Mouse (Mus musculus) embryonic facial prominence, embryonic 15.5 days (tissue): ENCODE results near the gene Znhit3. TPM values are rescaled to one million over a fixed set of nuclear protein-coding genes. Genes with fewer than 3 reads are reported as not detected.
A peak's percentile ranks its signal among the peaks of the same experiment; 100 is the strongest.

Experiments
- ATAC-seq: fragments of 200-750 bp; cut with Nextera tagmentation; 2 replicates; pipeline ENCODE4 v1.8.0; 2017; ENCODE audit warnings: low read depth, moderate TSS enrichment; ENCODE audit not compliant: insufficient number of reproducible peaks, low FRiP score, low TSS enrichment
- H3K27ac ChIP-seq: fragments of 300-500 bp; sonication (generic); replicated peaks from 2 replicates; pipeline ENCODE4 v1.5.1; 2015; ENCODE audit warnings: mild to moderate bottlenecking, inconsistent platforms
- H3K27me3 ChIP-seq: fragments of 300-500 bp; sonication (generic); 2 replicates; pipeline ENCODE4 v1.6.1; 2015; ENCODE audit warnings: inconsistent platforms
- H3K36me3 ChIP-seq: fragments of 300-500 bp; sonication (generic); 2 replicates; pipeline ENCODE4 v1.6.1; 2015; ENCODE audit warnings: mild to moderate bottlenecking, inconsistent platforms
- H3K4me1 ChIP-seq: fragments of 300-500 bp; sonication (generic); 2 replicates; pipeline ENCODE4 v1.6.1; 2015; ENCODE audit warnings: inconsistent platforms
- H3K4me2 ChIP-seq: fragments of 300-500 bp; sonication (generic); replicated peaks from 2 replicates; pipeline ENCODE4 v1.6.1; 2015; ENCODE audit warnings: mild to moderate bottlenecking, inconsistent platforms
- H3K4me3 ChIP-seq: fragments of 300-500 bp; sonication (generic); replicated peaks from 2 replicates; pipeline ENCODE4 v1.5.1; 2015; ENCODE audit warnings: mild to moderate bottlenecking, inconsistent platforms
- H3K9ac ChIP-seq: fragments of 300-500 bp; sonication (generic); 2 replicates; pipeline ENCODE4 v1.6.1; 2015; ENCODE audit warnings: inconsistent platforms
- H3K9me3 ChIP-seq: fragments of 300-500 bp; sonication (generic); replicated peaks from 2 replicates; pipeline ENCODE4 v1.6.1; 2016; ENCODE audit warnings: inconsistent platforms
- WGBS: fragments of 180-500 bp; shearing (Covaris S2); methylation state at CpG from one replicate; pipeline ENCODE4 v1.1.7; 2015; 5-methylcytosine and 5-hydroxymethylcytosine counted together
- polyA plus RNA-seq: library from polyadenylated mRNA; unstranded; fragments of >200 nt; fragmentation: Nextera tagmentation; extraction: Ambion mirVana; gene quantifications from 2 replicates; pipeline ENCODE4 v1.2.1, GENCODE M21; 2015

The Znhit3 gene
- 49.9 and 58.1 TPM in 2 replicates for polyA plus RNA-seq

DNA sequence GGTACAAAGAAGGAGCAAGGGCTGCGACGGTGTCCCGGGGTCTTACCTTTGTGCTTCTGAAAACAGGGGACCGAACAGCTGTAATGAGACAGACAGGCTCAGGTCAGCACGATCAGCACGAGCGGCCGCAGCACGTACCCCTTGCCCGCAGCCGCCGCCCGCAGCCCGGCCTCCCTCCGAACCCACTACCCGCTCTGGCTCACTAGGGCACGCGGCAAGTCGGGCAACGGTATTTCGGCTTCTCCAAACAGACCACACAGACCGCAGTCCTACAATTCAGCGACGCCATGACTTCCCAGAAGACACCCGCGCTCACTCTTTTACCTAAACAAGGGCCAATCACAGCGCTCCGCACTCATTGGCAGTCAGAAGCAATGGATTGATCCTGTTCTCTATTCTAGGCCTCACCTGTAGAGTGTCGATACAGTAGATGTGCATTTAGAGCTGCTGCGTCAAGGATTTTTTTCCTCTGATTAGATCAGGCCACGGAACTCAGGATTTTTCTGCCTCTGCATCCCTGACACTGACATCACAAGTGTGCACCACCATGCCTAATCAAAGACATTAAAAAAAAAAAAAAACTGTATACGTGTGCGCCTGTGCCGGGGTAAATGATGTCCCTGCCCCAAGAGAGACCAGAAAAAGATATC is at the start of gene Znhit3:
Gene Znhit3 (minus strand): TSS at position 314 of the 650 bp plus-strand sequence.
- H3K4me1 ChIP-seq, result peaks cover 24% of the 10 kb centered on the region
- peaks cover 32% of the 10 kb centered on the region for H3K36me3 ChIP-seq
- WGBS, result 2% methylated on average over 34 of the region's 34 CpGs
- H3K9me3 ChIP-seq, result no peaks in the 10 kb centered on the region
- 0 out of 2 replicates have a peak within 1 kb of the TSS, but pooled peaks have one; percentile 18 for H3K27ac ChIP-seq
- H3K4me3 ChIP-seq, result peak within 1 kb of the TSS; percentile 81
- peak within 1 kb of the TSS; percentile 76 for H3K9ac ChIP-seq
- peak within 1 kb of the TSS; percentile 61 for H3K4me2 ChIP-seq
- ATAC-seq, result peak; percentile 87
- H3K27me3 ChIP-seq, result no peaks in the 10 kb centered on the region

DNA sequence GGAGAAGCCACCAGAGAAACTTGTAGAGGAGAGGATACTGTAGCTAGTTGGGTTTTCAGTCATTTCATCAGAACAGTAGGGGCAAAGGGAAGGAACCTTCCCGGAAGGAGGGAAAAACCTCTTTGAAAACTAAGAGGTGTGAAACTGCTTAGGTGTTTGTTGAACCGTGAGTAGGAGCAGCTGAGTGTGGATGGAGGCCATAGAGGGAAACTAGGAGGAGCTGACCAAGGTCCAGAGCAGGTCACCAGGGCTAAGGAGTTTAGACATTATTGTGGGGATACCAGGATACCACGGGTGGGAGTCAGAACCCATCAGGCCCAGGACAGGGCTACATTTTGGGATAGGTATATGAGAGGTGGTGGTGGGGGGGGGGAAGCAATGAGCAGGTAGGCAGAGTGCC is 47.4 kb upstream of the Znhit3 start:
- Histone ChIP-seq H3K27ac (no peak overlapping the region), H3K9me3 (no peaks in the 10 kb centered on the region), H3K4me1 (peaks cover under 1% of the 10 kb centered on the region; the same call in 1 of the 2 replicates), H3K36me3 (no peaks in the 10 kb centered on the region), H3K9ac (no peak overlapping the region), H3K4me2 (no peak overlapping the region), H3K4me3 (no peak overlapping the region), H3K27me3 (peaks cover 18% of the 10 kb centered on the region)
- no peak for ATAC-seq
- WGBS, result 85% methylated on average over 3 of the region's 3 CpGs

DNA sequence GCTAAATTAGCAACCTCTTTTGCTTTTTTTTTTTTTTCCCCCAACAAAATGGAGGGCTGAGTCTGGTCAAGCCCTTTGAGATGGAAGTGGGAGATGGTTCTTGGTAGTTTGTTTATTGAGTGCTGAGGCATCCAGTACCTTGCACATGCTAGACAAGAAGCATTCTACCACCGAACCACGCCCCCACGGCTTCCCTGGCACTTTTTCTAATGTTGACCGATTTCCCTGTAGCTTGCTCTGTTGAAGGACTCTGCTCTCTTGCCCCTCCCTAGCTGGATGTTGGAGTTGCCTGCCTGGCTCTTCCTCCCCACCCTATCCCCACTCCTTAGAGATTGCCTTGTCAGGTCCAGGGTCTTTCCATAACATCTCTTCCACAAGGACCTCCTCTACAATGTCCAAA is 46.4 kb upstream of the Znhit3 start:
- Histone ChIP-seq H3K36me3 (no peaks in the 10 kb centered on the region), H3K27ac (no peak overlapping the region), H3K9me3 (no peaks in the 10 kb centered on the region), H3K4me3 (no peak overlapping the region), H3K9ac (no peak overlapping the region), H3K27me3 (peaks cover 28% of the 10 kb centered on the region), H3K4me1 (peaks cover 10% of the 10 kb centered on the region), H3K4me2 (no peak overlapping the region)
- no peak for ATAC-seq
- WGBS, result 88% methylated on average over 4 of the region's 4 CpGs

DNA sequence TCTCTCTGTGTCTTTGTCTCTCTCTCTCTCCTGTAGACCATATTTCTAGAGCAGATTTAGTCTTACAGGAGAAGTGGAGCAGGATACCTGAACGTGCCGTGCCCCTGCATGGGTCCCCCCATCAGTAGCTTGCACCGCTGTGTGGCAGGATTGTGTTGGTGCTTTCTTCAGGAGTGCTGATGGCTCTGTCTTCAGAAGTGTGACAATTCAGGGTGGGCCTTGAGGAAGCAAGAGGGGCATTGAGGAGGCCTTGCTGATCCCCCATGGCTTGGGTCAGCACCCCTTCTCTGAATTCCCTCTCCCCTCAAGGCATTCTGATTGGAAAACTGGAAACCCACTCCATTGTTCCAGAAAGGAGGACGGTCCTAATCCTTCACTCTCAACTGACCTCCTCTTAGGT is 45.4 kb upstream of the Znhit3 start:
- H3K36me3 ChIP-seq, result no peaks in the 10 kb centered on the region
- ATAC-seq, result no peak
- peaks cover 14% of the 10 kb centered on the region for H3K4me1 ChIP-seq
- H3K27ac ChIP-seq, result no peak overlapping the region
- no peaks in the 10 kb centered on the region for H3K9me3 ChIP-seq
- no peak overlapping the region for H3K4me2 ChIP-seq
- WGBS, result 84% methylated on average over 4 of the region's 4 CpGs
- no peak overlapping the region for H3K4me3 ChIP-seq
- H3K9ac ChIP-seq, result no peak overlapping the region
- H3K27me3 ChIP-seq, result peaks cover 35% of the 10 kb centered on the region

DNA sequence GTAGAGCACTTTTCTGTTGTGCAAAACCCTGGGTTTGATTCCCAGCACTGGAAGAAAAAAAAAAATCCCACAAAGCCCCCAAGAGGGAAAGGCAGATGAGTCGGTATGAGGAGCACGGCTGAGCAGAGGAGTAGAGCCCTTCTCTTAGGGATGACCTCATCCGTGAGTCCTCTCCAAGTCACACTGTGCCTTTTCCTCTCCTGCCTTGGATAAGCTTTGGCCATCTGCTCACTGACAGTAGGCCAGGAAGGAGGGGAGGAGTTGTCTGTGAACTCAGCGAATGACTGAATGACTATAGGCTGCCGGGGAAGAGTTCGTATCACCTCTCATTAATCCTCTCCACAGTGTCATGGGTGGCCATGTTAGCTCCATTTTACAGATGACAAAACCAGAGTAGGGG is 44.6 kb upstream of the Znhit3 start:
- Histone ChIP-seq H3K4me1 (peaks cover 14% of the 10 kb centered on the region), H3K9ac (no peak overlapping the region), H3K36me3 (no peaks in the 10 kb centered on the region), H3K27ac (no peak overlapping the region), H3K4me2 (no peak overlapping the region), H3K9me3 (no peaks in the 10 kb centered on the region), H3K27me3 (peaks cover 43% of the 10 kb centered on the region), H3K4me3 (no peak overlapping the region)
- no peak for ATAC-seq
- 69% methylated on average over 6 of the region's 6 CpGs for WGBS

DNA sequence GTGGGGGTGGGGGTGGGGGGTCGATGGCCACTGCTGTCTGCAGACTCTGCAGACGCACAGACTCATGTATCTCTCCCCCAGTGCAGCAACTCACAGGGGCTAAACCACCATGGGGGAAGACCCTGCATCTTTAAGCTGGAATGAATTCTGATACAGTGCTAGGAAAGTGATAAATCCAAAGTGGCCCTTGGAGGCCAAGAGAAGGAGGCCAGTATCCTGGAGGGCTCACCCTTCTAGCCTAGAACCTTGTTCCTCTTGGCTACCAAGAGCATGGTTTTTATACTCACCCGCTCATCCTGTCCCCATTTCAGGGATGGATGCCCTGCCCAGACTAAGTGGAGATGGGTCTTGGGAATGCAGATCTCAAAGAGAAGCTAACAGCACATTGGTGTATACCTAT is 44.1 kb upstream of the Znhit3 start:
- H3K36me3 ChIP-seq, result no peaks in the 10 kb centered on the region
- H3K9ac ChIP-seq, result no peak overlapping the region
- 26% methylated on average over 3 of the region's 3 CpGs for WGBS
- ATAC-seq, result no peak
- H3K27me3 ChIP-seq, result peaks cover 46% of the 10 kb centered on the region
- H3K4me2 ChIP-seq, result no peak overlapping the region
- H3K4me3 ChIP-seq, result no peak overlapping the region
- no peaks in the 10 kb centered on the region for H3K9me3 ChIP-seq
- H3K27ac ChIP-seq, result no peak overlapping the region
- H3K4me1 ChIP-seq, result peaks cover 14% of the 10 kb centered on the region

DNA sequence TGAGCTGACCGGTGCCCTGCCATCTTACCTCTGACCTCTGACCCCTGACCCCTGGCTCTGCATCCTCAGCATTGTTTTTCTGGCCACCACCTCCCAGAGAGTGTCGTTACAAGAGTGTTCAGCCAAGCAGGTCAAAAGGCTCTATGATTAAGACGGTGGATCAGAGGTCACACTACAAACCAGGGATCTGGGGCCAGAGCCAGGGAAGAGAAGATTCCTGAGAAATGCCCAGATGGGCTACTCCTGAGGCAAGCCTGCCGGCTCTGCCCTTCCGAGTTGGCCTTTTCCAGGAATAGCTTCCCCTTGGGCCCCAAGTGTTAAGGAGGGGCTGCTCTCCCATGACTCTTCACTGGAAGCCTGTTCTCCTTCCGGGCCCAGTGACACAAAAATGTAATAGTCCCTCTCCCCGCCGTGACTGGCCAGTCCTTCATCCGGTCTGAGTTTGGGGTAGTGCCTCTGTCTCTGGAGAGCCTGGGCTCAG is 43.6 kb upstream of the Znhit3 start:
- Histone ChIP-seq H3K36me3 (no peaks in the 10 kb centered on the region), H3K9ac (no peak overlapping the region), H3K9me3 (no peaks in the 10 kb centered on the region), H3K4me2 (no peak overlapping the region), H3K4me3 (no peak overlapping the region), H3K4me1 (peaks cover 14% of the 10 kb centered on the region), H3K27me3 (peaks cover 48% of the 10 kb centered on the region), H3K27ac (no peak overlapping the region)
- 6% methylated on average over 9 of the region's 9 CpGs for WGBS
- ATAC-seq, result no peak

DNA sequence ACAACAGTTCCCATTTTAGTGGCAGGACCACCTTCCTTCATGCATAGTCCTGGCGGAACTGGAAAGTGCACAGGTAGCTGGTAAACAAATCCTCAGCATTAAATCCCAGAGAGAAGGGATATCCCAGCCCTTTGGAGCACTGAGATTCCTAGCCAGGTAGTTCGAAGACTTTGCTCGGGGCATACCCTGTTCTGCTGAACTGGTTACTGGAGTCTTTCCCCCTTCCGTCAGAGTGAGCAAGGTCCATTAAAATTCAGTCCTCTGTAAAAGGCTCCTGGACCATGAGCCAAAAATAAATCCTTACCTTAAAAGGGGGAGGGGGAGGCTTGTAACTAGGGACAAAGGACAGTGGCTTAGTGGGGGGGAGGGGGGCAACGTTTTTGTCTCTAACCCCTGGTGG is 43.0 kb upstream of the Znhit3 start:
- no peak overlapping the region for H3K9ac ChIP-seq
- no peak for ATAC-seq
- H3K4me1 ChIP-seq, result peaks cover 14% of the 10 kb centered on the region
- no peak overlapping the region for H3K4me3 ChIP-seq
- no peak overlapping the region for H3K4me2 ChIP-seq
- H3K27me3 ChIP-seq, result peaks cover 48% of the 10 kb centered on the region
- 19% methylated on average over 5 of the region's 5 CpGs for WGBS
- H3K36me3 ChIP-seq, result no peaks in the 10 kb centered on the region
- H3K9me3 ChIP-seq, result no peaks in the 10 kb centered on the region
- no peak overlapping the region for H3K27ac ChIP-seq

DNA sequence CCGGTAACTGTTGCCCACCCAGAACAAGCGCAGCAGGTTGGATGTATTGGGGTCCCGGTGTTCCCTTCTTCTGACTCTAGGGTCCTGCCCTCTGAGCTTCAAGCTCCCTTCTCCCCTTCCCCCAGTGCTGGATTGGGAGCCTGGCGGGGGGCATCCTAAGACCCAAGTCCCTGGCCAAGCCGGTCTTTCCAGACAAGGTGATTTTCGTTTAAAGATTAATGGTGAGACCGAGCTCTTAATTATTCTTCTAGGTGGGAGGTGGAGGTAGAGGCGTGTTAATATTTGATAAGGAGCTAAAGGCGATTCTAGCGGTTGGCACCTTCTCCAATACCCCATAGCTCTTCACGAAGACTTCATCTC is 42.1 kb upstream of the Znhit3 start:
- WGBS, result 2% methylated on average over 11 of the region's 11 CpGs
- Histone ChIP-seq H3K9me3 (no peaks in the 10 kb centered on the region), H3K4me2 (peak overlapping the region; percentile 37), H3K4me1 (peaks cover 14% of the 10 kb centered on the region), H3K36me3 (no peaks in the 10 kb centered on the region), H3K9ac (no peak overlapping the region), H3K4me3 (no peak overlapping the region), H3K27ac (no peak overlapping the region), H3K27me3 (peaks cover 48% of the 10 kb centered on the region)
- no peak for ATAC-seq

DNA sequence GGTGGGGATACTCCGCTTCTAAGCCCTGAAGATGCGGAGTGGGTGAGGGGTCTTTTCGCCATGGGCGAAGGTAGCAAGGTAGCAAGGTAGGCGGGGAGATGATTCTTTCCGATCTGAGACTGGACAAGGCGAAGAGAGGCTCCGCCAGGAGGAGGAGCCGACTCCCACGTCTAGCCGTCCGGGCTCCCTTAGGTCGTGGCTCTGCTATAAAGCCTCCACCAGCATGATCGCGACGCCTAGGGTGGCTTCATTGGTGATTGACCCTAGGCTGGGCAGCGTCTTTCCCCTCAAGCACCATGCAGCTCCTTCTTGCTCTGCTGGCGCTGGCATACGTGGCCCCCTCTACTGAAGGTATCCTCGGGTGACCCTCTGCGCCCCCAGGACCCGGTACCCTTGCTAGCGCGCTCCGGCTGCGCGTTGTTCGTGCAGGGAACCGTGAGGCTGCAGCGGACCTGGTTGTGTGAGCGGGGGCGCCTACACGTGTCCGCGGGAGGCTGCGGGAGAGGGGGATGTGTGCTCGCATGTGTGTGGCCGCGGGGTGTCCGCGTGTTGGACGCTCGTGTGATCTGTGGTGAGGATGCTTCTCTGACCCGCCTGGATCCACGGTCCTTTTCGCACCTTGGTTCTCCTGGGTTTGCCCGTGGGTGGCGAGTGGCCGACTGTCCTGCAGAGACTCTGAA is 41.6 kb upstream of the Znhit3 start, which contains the start of gene Car4:
Gene Car4 (plus strand): TSS at position 196 of the 680 bp plus-strand sequence.
- Histone ChIP-seq H3K27ac (no peak within 1 kb of the TSS), H3K4me2 (peak within 1 kb of the TSS; percentile 37), H3K9ac (no peak within 1 kb of the TSS), H3K4me1 (peaks cover 14% of the 10 kb centered on the region), H3K36me3 (no peaks in the 10 kb centered on the region), H3K9me3 (no peaks in the 10 kb centered on the region), H3K4me3 (peak within 1 kb of the TSS; percentile 28), H3K27me3 (peaks cover 48% of the 10 kb centered on the region)
- 1% methylated on average over 49 of the region's 49 CpGs for WGBS
- ATAC-seq, result no peak

DNA sequence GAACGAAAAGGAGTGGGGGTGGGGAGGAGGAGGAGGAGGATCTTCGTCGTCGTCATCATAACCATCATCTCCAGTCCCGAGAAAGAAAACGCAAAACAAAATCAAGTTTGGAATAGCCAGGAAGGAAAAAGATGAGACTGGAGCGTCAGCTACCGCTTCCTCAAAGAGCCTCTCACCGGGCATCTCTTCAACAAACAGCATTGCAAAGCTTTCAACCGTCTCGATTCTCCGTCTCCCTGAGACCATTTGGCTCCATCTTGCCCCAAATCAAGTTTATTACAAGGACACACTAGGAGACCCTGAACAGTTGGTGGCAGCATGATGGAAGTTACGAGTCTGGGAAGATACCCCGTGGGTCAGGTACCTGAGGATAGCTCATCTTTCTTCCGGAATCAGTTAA is 41.0 kb upstream of the Znhit3 start:
- H3K36me3 ChIP-seq, result no peaks in the 10 kb centered on the region
- no peak overlapping the region for H3K27ac ChIP-seq
- H3K27me3 ChIP-seq, result peaks cover 48% of the 10 kb centered on the region
- H3K4me3 ChIP-seq, result peak overlapping the region; percentile 28; the same call in 1 of the 2 replicates
- WGBS, result 7% methylated on average over 15 of the region's 15 CpGs
- H3K9me3 ChIP-seq, result no peaks in the 10 kb centered on the region
- no peak overlapping the region for H3K9ac ChIP-seq
- H3K4me1 ChIP-seq, result peaks cover 14% of the 10 kb centered on the region
- no peak for ATAC-seq
- H3K4me2 ChIP-seq, result peak overlapping the region; percentile 37
